Mouse (Mus musculus) small intestine, adult 2 months (tissue): ENCODE measurements at regions not wholly inside any gene's neighbourhood (a gene's known extent, or its start where the extent isn't known, plus 50 kb on each side); places are given as distances from the start of the nearest gene placed in this dataset.

Source experiments
- H3K27ac ChIP-seq: fragments of 200-500 bp; 2 replicates; pipeline ENCODE4 v1.5.1; 2012; ENCODE audit warnings: low read depth, low read length, control low read depth, inconsistent platforms; ENCODE audit not compliant: insufficient read depth
- H3K27me3 ChIP-seq: fragments of 200-500 bp; 2 replicates; pipeline ENCODE4 v1.6.1; 2012; ENCODE audit warnings: mild to moderate bottlenecking, moderate library complexity, low read length, inconsistent platforms; ENCODE audit not compliant: control insufficient read depth, insufficient read depth
- H3K36me3 ChIP-seq: fragments of 200-500 bp; 2 replicates; pipeline ENCODE4 v1.6.1; 2012; ENCODE audit warnings: mild to moderate bottlenecking, low read length, control low read depth, inconsistent platforms; ENCODE audit not compliant: control insufficient read depth, insufficient read depth
- H3K4me1 ChIP-seq: fragments of 200-500 bp; 2 replicates; pipeline ENCODE4 v1.6.1; 2012; ENCODE audit warnings: low read length, inconsistent platforms, mixed read lengths; ENCODE audit not compliant: control insufficient read depth, insufficient read depth, insufficient read length
- H3K4me3 ChIP-seq: fragments of 200-500 bp; 2 replicates; pipeline ENCODE4 v1.5.1; 2012; ENCODE audit warnings: low read depth, mild to moderate bottlenecking, control low read depth, inconsistent platforms, low read length, moderate library complexity
- CTCF ChIP-seq: fragments of 200-500 bp; IDR thresholded peaks from 2 replicates; pipeline ENCODE4 v1.5.1; 2012; ENCODE audit warnings: low read depth, mild to moderate bottlenecking, control low read depth, inconsistent platforms, low read length, moderate library complexity, mixed read lengths; ENCODE audit not compliant: insufficient replicate concordance, insufficient read length; ENCODE audit errors: extremely low read depth
- POLR2A ChIP-seq: fragments of 200-500 bp; IDR thresholded peaks from 2 replicates; pipeline ENCODE4 v1.6.1; 2012; ENCODE audit warnings: low read depth, mild to moderate bottlenecking, control low read depth, inconsistent platforms, low read length, moderate library complexity
- WGBS: fragments of 180-500 bp; shearing (Covaris S2); methylation state at CpG from one replicate; pipeline ENCODE4 v1.1.7; 2018; 5-methylcytosine and 5-hydroxymethylcytosine counted together

DNA sequence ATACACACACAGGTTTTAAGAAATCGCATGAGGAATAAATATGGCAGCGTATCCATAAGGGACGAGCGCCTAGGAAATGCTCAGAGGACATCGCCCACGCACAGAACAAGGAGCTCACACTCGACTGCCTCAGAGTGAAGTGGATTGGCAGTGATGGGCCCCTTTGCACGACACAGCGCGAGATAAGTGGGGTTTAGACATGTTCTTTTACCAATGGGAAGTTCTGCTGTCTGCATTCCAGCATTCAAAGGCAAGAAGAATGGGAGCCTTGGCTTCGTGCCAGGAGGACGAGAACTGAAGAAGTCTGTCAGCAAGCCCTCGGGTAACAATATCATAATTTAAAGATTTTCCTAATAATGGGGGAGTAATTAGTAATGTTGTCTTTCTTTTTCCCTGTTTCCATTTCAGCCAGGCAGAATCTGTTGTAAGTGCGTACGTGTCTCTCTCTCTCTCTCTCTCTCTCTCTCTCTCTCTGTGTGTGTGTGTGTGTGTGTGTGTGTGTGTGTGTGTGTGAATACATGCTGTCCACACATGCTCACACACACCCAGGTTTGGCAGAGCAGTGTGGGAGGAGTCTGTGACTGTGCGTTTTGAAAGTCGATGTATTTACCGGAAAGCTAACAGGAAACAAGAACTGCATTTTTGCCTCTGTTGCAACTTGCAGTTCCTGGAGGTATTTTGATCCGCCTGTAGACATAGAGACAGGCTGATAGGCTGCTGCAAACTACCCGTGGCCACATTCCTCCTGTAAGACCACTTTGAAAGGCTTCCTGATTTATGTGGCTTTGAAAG, 477.2 kb upstream of the 3110018I06Rik start:
- H3K4me1 ChIP-seq = no peaks in the 10 kb centered on the region
- no peaks in the 10 kb centered on the region for H3K27me3 ChIP-seq
- no peak for TF ChIP-seq POLR2A
- no peak for TF ChIP-seq CTCF
- no peak overlapping the region for H3K4me3 ChIP-seq
- no peaks in the 10 kb centered on the region for H3K36me3 ChIP-seq
- H3K27ac ChIP-seq = no peak overlapping the region
- 60% methylated on average over 20 of the region's 20 CpGs for WGBS

DNA sequence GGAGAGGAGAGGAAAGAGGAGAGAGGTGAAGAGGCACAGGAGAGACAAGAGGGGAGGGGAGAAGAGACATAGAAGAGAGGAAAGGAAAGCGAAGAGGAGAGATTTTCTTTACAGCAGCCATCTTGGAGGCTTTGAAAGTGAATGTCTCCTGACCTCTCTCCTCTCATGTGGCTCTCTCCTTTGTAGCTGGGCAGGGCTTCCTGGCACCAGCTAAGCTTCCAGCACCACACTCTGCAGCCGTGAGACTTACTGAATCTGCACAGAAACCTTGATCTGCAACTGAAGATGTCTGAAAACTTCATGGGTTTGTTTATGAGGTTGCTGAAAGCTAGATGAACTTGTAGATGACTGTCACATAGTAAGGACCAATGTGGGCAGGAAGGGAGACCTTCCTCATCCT, 471.6 kb upstream of the 3110018I06Rik start:
- no peaks in the 10 kb centered on the region for H3K27me3 ChIP-seq
- 73% methylated on average over 2 of the region's 2 CpGs for WGBS
- no peak overlapping the region for H3K27ac ChIP-seq

GRCm38 (mm10) chr12:107021806-107022205, 466.6 kb upstream of the 3110018I06Rik start:
- TF ChIP-seq POLR2A (no peak), CTCF (no peak)
- H3K27me3 ChIP-seq = no peaks in the 10 kb centered on the region
- no peaks in the 10 kb centered on the region for H3K4me1 ChIP-seq
- no peak overlapping the region for H3K27ac ChIP-seq
- no peak overlapping the region for H3K4me3 ChIP-seq
- H3K36me3 ChIP-seq = no peaks in the 10 kb centered on the region
- 44% methylated on average over 1 of the region's 1 CpGs for WGBS

More for the DNA sequence above, 471.6 kb upstream of the 3110018I06Rik start:
- Histone ChIP-seq H3K4me1 (no peaks in the 10 kb centered on the region), H3K36me3 (no peaks in the 10 kb centered on the region), H3K4me3 (no peak overlapping the region)
- TF ChIP-seq POLR2A (no peak), CTCF (no peak)

DNA sequence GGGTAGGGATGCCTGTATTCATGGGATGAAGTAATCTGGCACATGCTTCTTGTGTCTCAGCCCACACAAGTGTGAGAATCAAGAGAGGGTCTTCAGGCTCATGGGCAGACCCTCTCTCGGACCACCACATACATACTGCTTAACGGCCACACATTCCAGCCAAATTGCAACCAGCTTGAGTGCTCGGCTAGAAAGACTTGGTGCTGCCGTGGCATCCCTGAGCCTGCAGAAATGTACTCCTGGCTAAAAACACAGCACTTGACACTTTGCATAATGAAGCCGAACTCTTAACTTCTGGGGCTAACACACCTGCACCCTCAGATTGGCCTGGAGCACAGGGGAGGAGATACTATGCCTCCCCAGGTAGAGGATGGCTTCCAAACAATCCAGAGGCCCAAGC, 461.6 kb upstream of the 3110018I06Rik start:
- H3K4me3 ChIP-seq = no peak overlapping the region
- TF ChIP-seq CTCF = no peak
- TF ChIP-seq POLR2A = no peak
- no peaks in the 10 kb centered on the region for H3K4me1 ChIP-seq
- H3K27ac ChIP-seq = no peak overlapping the region
- H3K27me3 ChIP-seq = no peaks in the 10 kb centered on the region; the same call in 1 of the 2 replicates
- no peaks in the 10 kb centered on the region for H3K36me3 ChIP-seq
- WGBS = 82% methylated on average over 5 of the region's 5 CpGs

GRCm38 (mm10) chr12:107027842-107028549, 460.4 kb upstream of the 3110018I06Rik start:
- H3K27ac ChIP-seq = no peak overlapping the region
- 40% methylated on average over 23 of the region's 23 CpGs for WGBS
- no peaks in the 10 kb centered on the region for H3K36me3 ChIP-seq
- TF ChIP-seq POLR2A (no peak), CTCF (no peak)
- H3K4me1 ChIP-seq = no peaks in the 10 kb centered on the region
- no peaks in the 10 kb centered on the region; the same call in 1 of the 2 replicates for H3K27me3 ChIP-seq
- no peak overlapping the region for H3K4me3 ChIP-seq

DNA sequence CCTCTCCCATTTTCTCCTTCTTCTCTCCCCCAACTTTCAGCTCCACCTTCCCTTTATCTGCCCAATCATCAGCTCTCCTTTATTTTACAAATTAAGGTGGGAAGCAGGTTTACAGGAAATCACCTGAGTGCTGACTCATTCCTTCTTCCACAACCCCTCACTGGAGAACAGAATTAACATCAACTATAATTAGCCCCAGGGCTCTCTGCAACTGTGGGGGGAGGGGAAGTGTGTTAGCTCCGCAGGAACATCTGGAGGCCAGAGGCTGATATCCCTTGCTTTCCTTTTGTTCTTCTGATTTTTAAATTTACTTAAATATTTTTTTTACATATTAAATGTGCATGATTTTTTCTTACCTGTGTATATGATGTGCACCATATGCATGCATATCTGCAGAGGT, 459.4 kb upstream of the 3110018I06Rik start:
- H3K4me1 ChIP-seq = no peaks in the 10 kb centered on the region
- 50% methylated on average over 1 of the region's 1 CpGs for WGBS
- no peak for TF ChIP-seq CTCF
- TF ChIP-seq POLR2A = no peak

DNA sequence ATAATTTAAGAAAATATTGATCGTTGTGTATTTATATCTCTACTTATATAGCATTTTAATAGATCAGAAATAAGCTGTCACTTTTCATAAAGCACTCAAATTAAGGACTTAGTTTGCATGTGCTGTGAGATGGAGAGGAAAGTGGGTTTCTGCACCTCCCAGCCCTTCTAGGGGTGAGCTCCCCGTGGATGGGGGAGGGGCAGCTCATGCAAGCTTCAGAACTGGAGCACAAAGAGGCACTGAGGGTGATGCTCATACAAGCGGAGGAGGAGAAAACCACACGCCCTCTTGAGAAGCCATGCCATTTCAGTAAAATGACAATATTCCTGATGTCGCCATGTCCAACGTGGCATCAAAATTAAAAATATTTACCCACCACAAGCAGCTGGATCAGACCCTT, 452.1 kb upstream of the 3110018I06Rik start:
- Histone ChIP-seq H3K27me3 (no peaks in the 10 kb centered on the region), H3K27ac (no peak overlapping the region), H3K4me3 (no peak overlapping the region), H3K4me1 (no peaks in the 10 kb centered on the region), H3K36me3 (no peaks in the 10 kb centered on the region)
- 73% methylated on average over 6 of the region's 6 CpGs for WGBS
- no peak for TF ChIP-seq CTCF

More for the DNA sequence above, 459.4 kb upstream of the 3110018I06Rik start:
- Histone ChIP-seq H3K27me3 (no peaks in the 10 kb centered on the region; the same call in 1 of the 2 replicates), H3K27ac (no peak overlapping the region), H3K36me3 (no peaks in the 10 kb centered on the region), H3K4me3 (no peak overlapping the region)
